Mouse (Mus musculus) small intestine, adult 2 months (tissue): ENCODE data around the gene Rab36.

ENCODE experiments used
- CTCF ChIP-seq: fragments of 200-500 bp; IDR thresholded peaks from 2 replicates; pipeline ENCODE4 v1.5.1; 2012; ENCODE audit warnings: low read depth, mild to moderate bottlenecking, control low read depth, inconsistent platforms, low read length, moderate library complexity, mixed read lengths; ENCODE audit not compliant: insufficient replicate concordance, insufficient read length; ENCODE audit errors: extremely low read depth
- POLR2A ChIP-seq: fragments of 200-500 bp; IDR thresholded peaks from 2 replicates; pipeline ENCODE4 v1.6.1; 2012; ENCODE audit warnings: low read depth, mild to moderate bottlenecking, control low read depth, inconsistent platforms, low read length, moderate library complexity

- TF ChIP-seq CTCF (no peak), POLR2A (no peak)
Observed at GRCm38 (mm10) chr10:75026491-75026890, 10.4 kb upstream of the Rab36 start.
